Mouse (Mus musculus): ENCODE results near the gene Olfr691.
"Not testable (repeated sequence)": the region's sequence is repeated elsewhere in the genome, so short reads cannot be mapped to it uniquely, and the experiment has no call there.

Olfr691 gene

GRCm38 (mm10) chr7:105342170-105342569, at the start of gene Olfr691:
TSS of gene Olfr691 (minus strand) at chr7:105342270.
- DNase-seq, result no peak

- DNase-seq, result no peak
Observed at GRCm38 (mm10) chr7:105390236-105390635, 48.2 kb upstream of the Olfr691 start.

- no peak for DNase-seq
Observed at GRCm38 (mm10) chr7:105387696-105388095, 45.6 kb upstream of the Olfr691 start.

- no peak for DNase-seq
Observed at GRCm38 (mm10) chr7:105380329-105380728, 38.3 kb upstream of the Olfr691 start.

GRCm38 (mm10) chr7:105374866-105375265, 32.8 kb upstream of the Olfr691 start, which contains the start of gene Gm5901:
TSS of gene Gm5901 (plus strand) at chr7:105375038.
- DNase-seq, result no peak

GRCm38 (mm10) chr7:105373976-105374375, 31.9 kb upstream of the Olfr691 start:
- DNase-seq, result no peak

- peak; percentile 17 to 61 for DNase-seq
Observed at GRCm38 (mm10) chr7:105373509-105373908, 31.4 kb upstream of the Olfr691 start.

- no peak for DNase-seq
Observed at GRCm38 (mm10) chr7:105372912-105373311, 30.8 kb upstream of the Olfr691 start.

- no peak for DNase-seq
Observed at GRCm38 (mm10) chr7:105368521-105368920, 26.5 kb upstream of the Olfr691 start.

- no peak for DNase-seq
Observed at GRCm38 (mm10) chr7:105367930-105368329, 25.9 kb upstream of the Olfr691 start, which contains the start of gene Olfr692. TSS of gene Olfr692 (plus strand) at chr7:105368230.

GRCm38 (mm10) chr7:105367268-105367667, 25.2 kb upstream of the Olfr691 start:
- DNase-seq, result no peak

GRCm38 (mm10) chr7:105361713-105362112, 19.6 kb upstream of the Olfr691 start:
- DNase-seq, result no peak

- DNase-seq, result not testable (repeated sequence)
Observed at GRCm38 (mm10) chr7:105356487-105356886, 14.4 kb upstream of the Olfr691 start.

GRCm38 (mm10) chr7:105356064-105356463, 14.0 kb upstream of the Olfr691 start:
- DNase-seq, result not testable (repeated sequence)

GRCm38 (mm10) chr7:105342752-105343151, 682 bp upstream of the Olfr691 start:
- DNase-seq, result no peak

- DNase-seq, result no peak
Observed at GRCm38 (mm10) chr7:105334004-105334403, 8.1 kb downstream of the Olfr691 start, which contains the start of gene Olfr690. TSS of gene Olfr690 (minus strand) at chr7:105334104.

- no peak for DNase-seq
Observed at GRCm38 (mm10) chr7:105325302-105325701, 16.8 kb downstream of the Olfr691 start.

GRCm38 (mm10) chr7:105310865-105311264, 31.2 kb downstream of the Olfr691 start, which contains the start of gene Olfr689:
TSS of gene Olfr689 (plus strand) at chr7:105311165.
- no peak for DNase-seq

GRCm38 (mm10) chr7:105290051-105290450, 52.0 kb downstream of the Olfr691 start:
- no peak for DNase-seq

- DNase-seq, result no peak
Observed at GRCm38 (mm10) chr7:105287795-105288194, 54.3 kb downstream of the Olfr691 start, which contains the start of gene Olfr688. TSS of gene Olfr688 (plus strand) at chr7:105288095.
